Mouse (Mus musculus) spleen, postnatal 36 days (tissue): Measurements from ENCODE around the gene Fbxw9.
A peak's percentile ranks its signal among the peaks of the same experiment; 100 is the strongest.

ENCODE experiments used
- DNase-seq, 2 experiments: peaks; one replicate each; pipeline ENCODE4 v3.0.0; 2022; ENCODE audit warnings: low spot score in 2 of 2, mixed read lengths in 1 of 2

Fbxw9 gene

DNA sequence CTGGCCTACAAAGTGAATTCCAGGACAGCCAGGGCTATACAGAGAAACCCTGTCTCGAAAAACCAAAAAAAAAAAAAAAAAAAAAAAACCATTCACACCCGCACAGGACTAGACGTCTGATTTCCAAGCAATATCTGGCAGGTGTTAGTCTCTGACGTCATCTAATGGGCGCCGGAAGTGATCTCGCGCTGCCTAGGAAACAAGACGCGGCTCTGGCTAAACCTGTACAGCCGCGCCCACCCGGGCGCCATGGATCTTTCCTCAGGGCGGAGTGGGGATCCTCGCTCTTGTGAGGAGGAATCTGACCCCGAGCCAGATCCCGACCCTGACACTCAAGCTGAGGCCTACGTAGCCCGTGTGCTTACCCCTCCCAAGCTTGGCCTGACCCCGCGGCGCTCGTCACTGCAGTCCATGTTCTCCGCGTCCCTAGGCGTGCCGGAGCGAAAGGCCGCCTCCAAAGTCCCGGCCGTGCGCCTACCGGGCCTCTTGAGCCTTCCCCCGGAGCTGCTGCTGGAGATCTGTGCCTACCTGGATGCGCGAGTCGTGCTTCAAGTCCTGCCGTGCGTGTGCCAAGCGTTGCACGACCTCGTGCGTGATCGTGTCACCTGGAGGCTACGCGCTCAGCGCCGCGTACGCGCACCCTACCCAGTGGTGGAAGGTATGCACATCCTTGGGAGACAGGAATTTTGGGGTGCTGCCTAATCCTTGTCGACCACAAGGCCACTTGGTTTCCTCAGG is at the start of gene Fbxw9:
Gene Fbxw9, plus strand, starts transcription at position 177 of the 738 bp plus-strand sequence.
- DNase-seq, result peak; percentile 83 to 87

GRCm38 (mm10) chr8:85011242-85011641 is 48.6 kb upstream of the Fbxw9 start:
- no peak for DNase-seq

DNA sequence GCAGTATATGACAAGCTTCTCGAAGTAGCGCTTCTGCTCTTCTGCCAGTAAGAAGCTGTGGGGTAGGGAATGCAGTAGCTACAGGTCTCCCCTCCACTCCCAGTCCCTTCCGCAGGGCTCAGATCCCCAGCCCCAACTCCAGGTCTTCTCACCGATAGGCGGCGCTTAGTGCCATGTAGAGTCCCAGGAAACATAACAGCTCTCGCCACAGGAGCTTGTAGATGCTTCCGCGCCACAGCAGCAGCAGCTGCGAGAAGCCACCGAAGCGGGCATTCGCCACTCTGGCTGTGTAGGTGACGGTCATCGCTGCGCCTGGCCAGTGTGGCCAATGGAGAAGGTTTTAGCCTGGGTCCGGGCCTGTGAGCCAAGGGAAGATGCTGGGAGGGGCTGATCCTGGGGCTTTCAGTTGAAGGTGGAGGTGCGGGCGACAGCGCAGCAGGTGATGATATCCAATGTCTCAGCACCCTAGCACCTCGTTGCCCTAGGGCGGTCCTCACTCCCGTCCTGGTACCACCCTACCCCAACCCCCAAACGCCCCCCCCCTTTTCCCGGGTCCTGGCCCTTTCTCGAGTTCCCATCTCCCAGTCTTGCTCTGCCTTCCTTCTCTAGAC is 46.5 kb upstream of the Fbxw9 start:
- DNase-seq, result peak; percentile 70 to 71

DNA sequence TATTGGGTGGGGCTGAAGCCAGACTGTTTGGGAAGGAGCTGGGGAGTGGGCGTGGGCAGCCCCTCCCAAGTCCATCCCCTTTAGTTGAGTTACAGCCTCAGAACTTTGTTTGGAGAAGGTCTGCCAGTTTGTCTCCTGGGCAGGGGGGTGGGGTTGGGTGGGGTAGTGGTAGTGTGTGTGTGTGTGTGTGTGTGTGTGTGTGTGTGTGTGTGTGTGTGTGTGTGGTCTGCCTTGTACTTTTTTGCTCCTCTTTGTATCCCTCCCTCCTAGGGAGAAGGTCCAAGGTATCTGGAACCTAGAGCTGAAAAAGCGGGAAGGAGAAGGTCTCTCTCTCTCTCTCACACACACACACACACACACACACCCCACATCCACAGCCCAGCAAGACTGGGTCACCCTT is 45.4 kb upstream of the Fbxw9 start, which contains the start of gene Best2:
Gene Best2, minus strand, starts transcription at position 101 of the 400 bp plus-strand sequence.
- DNase-seq, result no peak

DNA sequence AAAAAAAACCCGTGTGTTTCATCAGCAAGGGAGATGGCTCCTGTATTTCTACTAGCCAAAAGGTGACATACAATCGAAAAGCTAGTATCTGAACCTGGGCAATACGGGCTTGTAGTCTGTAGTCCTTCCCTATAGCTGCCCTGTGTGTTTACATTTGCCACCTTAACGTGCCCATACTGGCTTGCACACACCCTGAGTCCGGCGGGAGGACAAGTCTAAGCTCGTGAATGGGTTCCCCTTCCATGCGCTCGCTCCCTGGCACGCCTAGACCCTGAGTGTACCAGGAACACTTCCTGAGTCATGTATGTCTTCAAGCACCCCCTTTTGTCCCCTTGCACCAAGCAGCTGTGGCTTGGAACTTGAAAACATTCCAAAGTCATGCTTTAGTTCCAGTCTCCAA is 43.1 kb upstream of the Fbxw9 start:
- no peak for DNase-seq

DNA sequence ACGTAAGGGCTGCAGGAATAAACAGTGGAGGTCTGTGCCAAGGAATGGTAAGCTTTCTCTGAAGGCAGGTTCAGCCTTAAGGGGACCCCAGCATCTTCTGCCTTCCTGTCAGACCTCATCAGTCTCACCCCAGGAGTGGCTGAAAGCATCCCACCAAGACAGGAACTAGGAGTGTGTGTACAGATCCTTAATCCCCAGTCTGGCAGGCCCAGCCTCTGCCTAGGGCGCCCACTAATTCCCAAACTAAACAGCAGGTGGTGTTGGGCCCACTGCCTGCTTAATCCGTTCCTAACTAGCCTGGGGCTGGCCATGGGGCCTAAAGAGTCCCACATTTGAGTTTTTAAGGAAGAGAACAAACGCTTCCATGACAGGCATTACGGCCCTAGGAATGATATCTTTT is 42.6 kb upstream of the Fbxw9 start:
- DNase-seq, result no peak

DNA sequence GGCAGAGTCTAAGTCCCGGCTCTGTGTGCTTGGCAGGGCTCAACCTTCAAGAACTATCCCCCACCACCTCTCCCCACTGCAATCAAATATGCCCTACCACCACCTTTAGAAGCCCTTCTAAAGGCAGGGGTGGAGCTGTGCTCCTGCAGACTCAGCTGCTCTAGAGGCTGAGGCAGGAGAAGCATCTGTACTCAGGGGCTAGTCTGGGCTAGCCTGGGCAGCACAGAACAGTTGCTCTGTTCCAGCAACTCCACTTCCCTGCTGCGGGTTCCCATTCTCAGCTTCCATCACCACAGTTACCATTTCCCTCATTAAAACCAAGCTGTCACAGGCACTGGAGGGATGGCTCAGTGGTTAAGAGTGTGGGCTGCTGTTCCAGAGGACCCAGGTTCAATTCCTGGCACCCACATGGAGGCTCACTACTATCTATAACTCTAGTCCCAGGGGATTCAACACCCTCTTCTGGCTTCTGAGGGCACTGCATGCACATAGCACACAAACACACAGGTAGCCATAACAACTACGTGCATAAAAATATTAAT is 38.3 kb upstream of the Fbxw9 start:
- no peak for DNase-seq

DNA sequence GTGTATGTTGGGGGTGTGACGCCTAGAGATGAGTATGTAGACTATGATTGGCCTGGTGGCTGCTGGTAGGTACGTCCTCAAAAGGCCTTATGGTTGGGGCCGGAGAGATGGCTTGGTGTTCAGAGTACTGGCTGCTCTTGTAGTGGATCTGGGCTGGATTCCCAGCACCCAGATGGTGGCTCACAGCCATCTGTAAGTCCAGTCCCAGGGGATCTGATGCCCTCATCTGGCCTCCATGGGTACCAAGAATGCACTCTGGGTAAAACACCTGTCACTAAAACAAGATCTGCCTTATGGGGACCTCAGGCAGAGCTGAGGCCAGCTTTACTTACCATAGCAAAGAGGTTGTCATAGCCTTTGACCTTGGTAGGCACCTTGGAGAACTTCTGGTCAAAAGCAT is 36.0 kb upstream of the Fbxw9 start:
- no peak for DNase-seq

- DNase-seq, result peak; percentile 84 to 89
Observed at GRCm38 (mm10) chr8:85025098-85025932, 34.5 kb upstream of the Fbxw9 start, which contains the start of gene Asna1. TSS of gene Asna1 (minus strand) at chr8:85025281.

DNA sequence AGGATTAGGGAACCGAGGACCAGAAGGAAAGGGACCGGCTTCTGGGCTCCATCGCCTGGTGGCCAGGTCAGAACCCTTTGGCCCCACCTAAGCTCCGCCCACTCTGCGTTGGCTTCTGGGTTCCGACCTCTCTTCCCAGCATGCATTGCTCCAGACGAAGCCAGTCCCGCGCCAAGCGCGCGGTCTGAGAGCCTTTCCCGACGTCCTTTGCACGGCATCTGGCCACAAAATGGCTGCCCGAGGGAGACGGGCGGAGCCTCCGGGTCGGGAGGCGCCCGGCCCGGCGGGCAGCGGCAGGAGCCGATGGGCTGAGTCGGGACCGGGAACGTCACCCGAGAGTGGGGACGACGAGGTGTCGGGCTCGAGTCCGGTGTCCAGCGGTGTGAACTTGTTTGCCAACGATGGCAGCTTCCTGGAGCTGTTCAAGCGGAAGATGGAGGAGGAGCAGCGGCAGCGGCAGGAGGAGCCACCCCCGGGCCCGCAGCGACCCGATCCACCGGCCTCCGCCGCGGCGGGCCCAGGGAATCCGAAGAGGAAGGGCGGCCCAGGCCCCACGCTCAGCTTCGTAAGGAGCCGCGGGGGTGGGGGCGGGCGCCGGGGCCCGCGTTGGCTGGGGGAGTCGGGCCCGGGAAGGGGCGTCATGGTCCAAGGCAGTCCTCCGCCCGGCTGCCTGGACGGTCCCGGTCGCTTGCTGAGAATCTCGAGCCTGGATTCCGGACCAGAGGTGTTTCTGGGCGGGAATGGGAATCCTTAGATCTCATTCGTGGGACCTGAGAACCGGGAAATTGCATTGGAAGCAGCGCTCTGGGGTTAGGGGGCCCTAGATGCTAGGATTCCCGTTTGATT is 33.0 kb upstream of the Fbxw9 start, which contains the start of gene Trir:
Gene Trir, plus strand, starts transcription at position 154 of the 846 bp plus-strand sequence.
- peak; percentile 97 to 98 for DNase-seq

DNA sequence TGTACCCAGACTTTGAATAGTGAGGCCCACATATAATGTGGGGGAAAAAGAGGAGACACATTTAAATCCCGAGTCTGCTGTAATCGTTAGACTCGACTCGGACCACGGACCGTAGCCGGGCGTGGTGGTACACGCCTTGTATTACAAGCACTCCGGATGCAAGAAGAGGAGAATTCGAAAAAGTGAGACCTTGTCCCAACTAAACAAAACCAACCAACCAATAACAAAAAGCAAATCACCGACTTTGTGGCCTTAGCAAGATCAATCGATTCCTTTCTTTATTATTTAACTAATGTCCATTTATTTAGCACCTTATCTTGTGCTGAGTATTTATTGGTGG is 32.4 kb upstream of the Fbxw9 start:
- DNase-seq, result peak in 1 of 2 experiments; percentile 48

DNA sequence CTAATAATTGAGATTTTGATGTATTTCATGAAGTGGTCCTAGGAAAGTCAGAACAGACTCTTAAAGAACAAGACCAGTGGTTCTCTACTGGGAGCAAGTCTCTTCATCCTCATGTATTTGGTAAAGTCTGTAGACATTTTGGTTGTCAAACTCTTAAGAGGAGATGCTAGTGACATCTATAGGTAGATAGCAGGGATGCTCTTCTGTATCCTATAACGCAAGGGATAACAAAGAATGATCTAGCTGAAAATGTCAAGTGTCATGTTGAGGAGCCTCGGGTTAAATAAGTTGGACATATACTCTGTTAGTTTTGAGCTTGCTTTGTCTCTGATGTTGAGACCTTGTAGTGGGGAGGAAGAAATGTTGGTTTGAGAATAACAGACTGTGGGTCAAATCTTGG is 31.9 kb upstream of the Fbxw9 start:
- no peak for DNase-seq

DNA sequence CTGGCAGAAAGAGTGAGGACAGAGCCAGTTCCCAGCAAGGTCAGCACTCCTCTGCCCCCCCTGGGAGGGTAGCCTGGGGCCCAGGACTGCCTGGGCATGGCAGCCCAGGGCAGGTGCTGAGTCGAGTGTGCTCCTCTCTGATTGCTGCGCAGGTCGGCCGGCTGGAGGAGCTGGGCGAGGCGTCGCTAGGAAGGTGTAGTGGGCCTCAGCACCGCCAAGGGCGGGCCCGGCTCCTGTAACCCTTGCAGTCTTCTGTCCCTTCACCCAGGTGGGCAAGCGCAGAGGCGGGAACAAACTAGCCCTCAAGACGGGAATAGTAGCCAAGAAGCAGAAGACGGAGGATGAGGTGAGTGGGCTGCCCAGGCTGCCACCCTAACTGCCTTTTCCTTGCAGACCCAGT is 30.6 kb upstream of the Fbxw9 start:
- DNase-seq, result no peak

DNA sequence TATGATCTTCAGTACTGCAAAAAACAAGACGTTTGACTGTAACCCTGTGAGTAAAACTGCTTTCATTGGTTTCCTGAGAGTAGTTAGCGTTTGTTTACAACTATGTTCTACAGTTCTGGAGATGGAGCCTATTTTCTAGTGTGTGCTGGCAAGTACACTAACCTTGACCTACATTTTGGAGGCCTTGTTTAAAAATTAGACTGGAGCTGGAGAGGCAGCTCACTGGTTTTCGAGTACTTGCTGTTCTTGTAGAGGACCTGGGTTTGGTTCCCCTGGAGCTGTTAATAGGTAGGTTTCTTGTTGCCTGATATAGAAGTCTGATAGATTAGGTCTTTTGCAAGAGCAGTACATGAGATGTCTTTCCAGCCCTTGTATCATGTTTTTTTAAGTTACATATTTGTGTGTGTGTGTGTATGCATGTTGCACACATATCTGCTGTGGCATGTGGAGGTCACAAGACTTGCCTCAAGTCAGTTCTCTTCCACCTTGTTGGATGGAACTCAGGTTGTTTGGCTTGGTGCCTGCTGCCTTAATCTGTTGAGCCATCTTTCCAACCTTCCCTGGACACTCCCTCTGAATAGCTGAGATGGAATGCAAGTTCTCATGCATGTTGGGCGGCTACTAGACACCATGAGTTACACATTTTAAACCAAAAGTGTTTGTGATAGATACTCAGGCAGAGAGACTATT is 27.1 kb upstream of the Fbxw9 start:
- no peak for DNase-seq

DNA sequence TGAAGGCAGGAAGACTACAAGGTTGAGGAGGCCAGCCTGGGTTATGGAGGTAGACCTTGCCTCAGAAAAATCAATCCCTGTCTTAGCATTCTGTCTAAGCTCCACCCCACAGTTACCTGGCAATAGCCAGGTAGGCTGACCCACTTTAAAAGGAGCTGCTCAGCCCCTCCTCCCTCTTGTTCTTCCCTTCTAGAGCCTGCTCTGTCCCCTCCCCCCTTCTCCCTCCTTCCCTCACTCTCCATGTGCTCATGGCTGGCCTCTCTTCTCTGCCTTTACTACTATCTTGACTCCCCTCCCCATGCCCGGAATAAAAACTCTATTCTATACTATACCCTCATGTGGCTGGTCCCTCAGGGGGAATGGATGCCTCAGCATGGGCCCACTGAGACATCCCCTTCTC is 26.0 kb upstream of the Fbxw9 start:
- DNase-seq, result no peak

DNA sequence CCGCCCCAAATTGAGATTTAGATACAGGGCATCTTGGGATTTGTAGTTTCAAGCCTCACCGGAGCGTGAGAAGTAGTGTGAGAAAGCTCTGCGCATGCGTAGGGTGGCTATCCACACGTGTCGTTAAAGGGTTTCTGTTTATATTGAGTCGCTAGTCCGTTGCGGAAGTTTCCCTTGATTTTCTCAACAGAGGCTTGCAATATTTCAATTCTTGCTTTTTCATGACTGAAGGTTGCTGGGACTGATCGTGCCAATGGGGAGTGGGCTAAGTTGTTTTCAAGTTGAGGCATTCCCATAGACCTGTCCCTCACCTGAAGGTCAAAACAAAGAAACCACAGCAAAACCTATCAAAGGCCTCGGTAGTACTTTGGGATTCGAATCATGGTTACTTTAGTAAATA is 25.1 kb upstream of the Fbxw9 start:
- peak; percentile 82 to 89 for DNase-seq

DNA sequence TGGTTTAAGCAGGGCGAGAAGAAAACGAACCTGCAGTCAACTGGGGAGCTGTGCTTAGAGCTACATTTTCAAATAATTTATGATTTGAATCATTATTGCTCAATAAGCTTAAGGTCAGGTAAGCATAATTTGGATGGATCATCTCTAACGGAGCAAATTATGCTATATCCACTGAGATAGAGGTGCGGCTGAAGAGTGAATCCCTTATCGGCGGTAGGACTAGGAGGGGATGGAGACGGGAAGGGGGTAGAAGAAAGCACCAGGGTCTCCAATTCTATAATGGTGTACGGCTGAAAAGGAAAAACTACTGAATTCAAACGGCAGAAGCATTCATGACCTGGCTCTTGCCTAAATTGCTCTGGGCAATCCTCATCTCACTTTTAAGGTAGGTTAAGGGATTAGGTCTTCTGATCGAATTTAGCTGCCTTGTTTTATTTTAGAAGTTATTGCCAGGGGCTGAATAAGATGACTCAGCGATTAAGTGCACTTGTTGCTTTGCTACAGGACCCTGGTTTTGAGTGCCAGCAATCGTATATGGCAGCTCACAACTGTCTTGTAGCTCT is 24.6 kb upstream of the Fbxw9 start:
- DNase-seq, result no peak

GRCm38 (mm10) chr8:85035728-85036310 is 24.0 kb upstream of the Fbxw9 start:
- peak in 1 of 2 experiments; percentile 31 for DNase-seq

DNA sequence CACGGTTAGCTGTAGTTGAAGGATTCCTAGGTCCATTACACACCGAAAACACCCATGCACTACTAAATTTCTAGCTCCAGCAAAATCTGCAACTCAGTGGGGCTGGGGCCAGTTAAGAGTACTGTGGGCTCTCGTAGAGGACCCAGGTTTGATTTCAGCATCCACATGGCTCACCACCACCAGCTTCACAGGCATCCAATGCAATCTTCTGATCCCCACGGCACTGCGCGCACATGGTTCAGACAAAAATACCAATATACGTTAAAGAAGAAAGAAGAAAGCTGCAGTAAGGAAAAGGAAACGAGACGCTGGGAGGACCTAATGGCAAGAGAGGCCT is 23.5 kb upstream of the Fbxw9 start:
- DNase-seq, result no peak
